Mouse (Mus musculus) E14TG2a.4 (cell line): ENCODE measurements around the gene Olfr1093.

ENCODE experiments used
- CTCF ChIP-seq: conservative IDR thresholded peaks from 2 replicates; pipeline ENCODE4 v1.5.1; 2014; ENCODE audit warnings: low read length
- NANOG ChIP-seq: IDR thresholded peaks from 2 replicates; pipeline ENCODE4 v1.6.1; 2014; ENCODE audit warnings: borderline replicate concordance, low read length, mixed read lengths
- POU5F1 ChIP-seq: IDR thresholded peaks from 2 replicates; pipeline ENCODE4 v1.6.1; 2014; ENCODE audit warnings: low read length, borderline replicate concordance

GRCm38 (mm10) chr2:86758893-86759292 lies 23.4 kb upstream of the Olfr1093 start, which contains the start of gene Olfr1090:
- TF ChIP-seq CTCF (no peak), POU5F1 (no peak), NANOG (no peak)
